ENCODE assay signal across 21 mouse cellular contexts in genomic region chr5:35691246-35691645, GRCm38 (mm10). TPM values are rescaled to one million over a fixed set of nuclear protein-coding genes. Genes with fewer than 3 reads are reported as not detected.
DNase-seq lines count a peak whose midpoint lies in the region; ATAC-seq and TF ChIP-seq lines count a peak whose summit lies in the region.
"Had no signal": no experiment of that assay in that cellular context is flagged by ENCODE, and none has a peak within 500 bp of the region (broad histone marks: within the 10 kb centered on the region; RNA-seq: fewer than 3 reads in every experiment).

No protein-coding gene starts in this region.

- TF ChIP-seq CTCF in gastrocnemius, adult 2 months (IDR thresholded peaks at IDR 0.05), result no peak
- no peak for TF ChIP-seq CTCF in intestine, postnatal 0 days (IDR thresholded peaks at IDR 0.05; ENCODE audit: low read depth)

- WGBS in intestine, embryonic 14.5 days, result 26% methylated on average over 11 of the region's 11 CpGs
- 26% methylated on average over 11 of the region's 11 CpGs for WGBS in intestine, postnatal 0 days

- H3K9me3 ChIP-seq in intestine, embryonic 14.5 days (ENCODE audit: control insufficient read depth, low read length), result no peaks in the 10 kb centered on the region
- no peaks in the 10 kb centered on the region for H3K9me3 ChIP-seq in intestine, postnatal 0 days (ENCODE audit: control insufficient read depth)
- H3K9me3 ChIP-seq: forebrain, embryonic 15.5 days; liver, embryonic 15.5 days had no signal

- H3K27ac ChIP-seq in gastrocnemius, adult 2 months, result peak overlapping the region; percentile 68
- H3K27ac ChIP-seq in intestine, embryonic 14.5 days (ENCODE audit: low read depth), result peak overlapping the region; percentile 10; the same call in 1 of the 2 replicates
- no peak overlapping the region for H3K27ac ChIP-seq in intestine, postnatal 0 days (ENCODE audit: low read depth, low read length)
- H3K27ac ChIP-seq: forebrain, embryonic 15.5 days; liver, embryonic 15.5 days had no signal

- DNase-seq in gastrocnemius, adult 2 months, result peak; percentile 60
- no peak for DNase-seq in gastrocnemius, postnatal 36 days
- peak; percentile 63 for DNase-seq in intestine, embryonic 14.5 days (ENCODE audit: low spot score)
- DNase-seq in NIH3T3 (ENCODE audit: low read depth), result peak; percentile 27
- DNase-seq in heart, postnatal 10 days, result peak; percentile 48 to 54
- no peak for DNase-seq in spleen, postnatal 14 days (ENCODE audit: low spot score in 2 of 2)
- no peak for DNase-seq in frontal cortex, adult 2 months (ENCODE audit: extremely low spot score in 1 of 2, low spot score in 1 of 2)
- DNase-seq: cerebellum, adult 11-12 months; gastrocnemius, postnatal 10 days; kidney, adult 18-20 months; midbrain, embryonic 14.5 days; right cerebral cortex, postnatal 4 days; thymus, adult 2 months had no signal

- intact Hi-C loops in gastrocnemius, adult 2 months (cut with DNase I), result no loop called here
- intact Hi-C loops in gastrocnemius, postnatal 36 days (cut with DNase I), result no loop called here
- intact Hi-C loops in heart, postnatal 10 days (cut with DNase I), result no loop called here

- ATAC-seq in intestine, embryonic 14.5 days (replicated peaks; ENCODE audit: low FRiP score, low TSS enrichment, low read depth), result peak; percentile 28; the same call in 1 of the 2 replicates
- no peak for ATAC-seq in intestine, postnatal 0 days
- ATAC-seq: forebrain, embryonic 15.5 days had no signal

- no peaks in the 10 kb centered on the region for H3K36me3 ChIP-seq in intestine, embryonic 14.5 days (ENCODE audit: control insufficient read depth, insufficient read depth, low read length)
- H3K36me3 ChIP-seq in intestine, postnatal 0 days (ENCODE audit: control insufficient read depth, insufficient read depth), result no peaks in the 10 kb centered on the region
- H3K36me3 ChIP-seq: forebrain, embryonic 15.5 days; liver, embryonic 15.5 days had no signal

- H3K9ac ChIP-seq in intestine, embryonic 14.5 days (ENCODE audit: low read length), result no peak overlapping the region
- H3K9ac ChIP-seq in intestine, postnatal 0 days (ENCODE audit: low read depth, low read length), result no peak overlapping the region
- H3K9ac ChIP-seq: forebrain, embryonic 15.5 days; liver, embryonic 15.5 days had no signal

- H3K4me3 ChIP-seq in gastrocnemius, adult 2 months, result no peak overlapping the region
- no peak overlapping the region for H3K4me3 ChIP-seq in intestine, embryonic 14.5 days (ENCODE audit: low read depth, low read length)
- no peak overlapping the region for H3K4me3 ChIP-seq in intestine, postnatal 0 days (ENCODE audit: low read depth, low read length)
- H3K4me3 ChIP-seq: erythroblast, embryonic 14.5 days; forebrain, embryonic 15.5 days; liver, embryonic 15.5 days had no signal

- no peaks in the 10 kb centered on the region for H3K27me3 ChIP-seq in intestine, embryonic 14.5 days (replicated peaks; ENCODE audit: control insufficient read depth, insufficient read depth, low read length)
- no peaks in the 10 kb centered on the region; the same call in 1 of the 2 replicates for H3K27me3 ChIP-seq in intestine, postnatal 0 days (replicated peaks; ENCODE audit: control insufficient read depth, insufficient read depth, low read length)
- H3K27me3 ChIP-seq: forebrain, embryonic 15.5 days; liver, embryonic 15.5 days had no signal

- no peak overlapping the region for H3K4me2 ChIP-seq in intestine, embryonic 14.5 days (ENCODE audit: low read length)
- H3K4me2 ChIP-seq in intestine, postnatal 0 days (replicated peaks; ENCODE audit: low read depth), result no peak overlapping the region
- H3K4me2 ChIP-seq: forebrain, embryonic 15.5 days; liver, embryonic 15.5 days had no signal

- H3K4me1 ChIP-seq in intestine, embryonic 14.5 days (replicated peaks; ENCODE audit: control insufficient read depth, insufficient read depth, low read length), result peaks cover 34% of the 10 kb centered on the region
- no peaks in the 10 kb centered on the region for H3K4me1 ChIP-seq in intestine, postnatal 0 days (replicated peaks; ENCODE audit: control insufficient read depth, insufficient read depth, low read length)
- H3K4me1 ChIP-seq: forebrain, embryonic 15.5 days; liver, embryonic 15.5 days had no signal

RNA-seq across cellular contexts. Expression of gene Htra3, which starts 11.7 kb away (rescaled TPM):
- 10 to 100 TPM; 40.1 to 52.2 TPM for total RNA-seq in gastrocnemius, adult 2 months (2021)
- 10 to 100 TPM; 39.4 to 40.5 TPM for total RNA-seq in gastrocnemius, postnatal 36 days (2021)
- 39.1 and 47.9 TPM in 2 replicates for polyA plus RNA-seq in intestine, embryonic 14.5 days (2014; fragmentation: Nextera tagmentation; extraction: Ambion mirVana)
- polyA plus RNA-seq in intestine, postnatal 0 days (2015; fragmentation: Nextera tagmentation; extraction: Ambion mirVana), result 24.5 and 25.5 TPM in 2 replicates
- total RNA-seq in heart, postnatal 10 days (2021), result 10 to 100 TPM; 69.0 to 86.6 TPM
- polyA plus RNA-seq in frontal cortex, adult 2 months (2012; rRNA removed), result 5.1 and 6.2 TPM in 2 replicates
- total RNA-seq: common myeloid progenitor, adult 5-6 weeks; hematopoietic stem cell, adult 5-6 weeks; megakaryocyte progenitor cell, adult 5-6 weeks; neutrophil, adult 5-6 weeks had no signal
- polyA plus RNA-seq: erythroblast, embryonic 14.5 days had no signal

RNA-seq across cellular contexts. Expression of gene Sh3tc1, which starts 48.5 kb away (rescaled TPM):
- 1 to 10 TPM; 2.2 to 2.4 TPM for total RNA-seq in gastrocnemius, adult 2 months (2021)
- total RNA-seq in gastrocnemius, postnatal 36 days (2021), result 1 to 10 TPM; 2.0 to 3.2 TPM
- 7.9 and 10.1 TPM in 2 replicates for polyA plus RNA-seq in intestine, embryonic 14.5 days (2014; fragmentation: Nextera tagmentation; extraction: Ambion mirVana)
- 18.3 and 18.7 TPM in 2 replicates for polyA plus RNA-seq in intestine, postnatal 0 days (2015; fragmentation: Nextera tagmentation; extraction: Ambion mirVana)
- total RNA-seq in heart, postnatal 10 days (2021), result 10 to 100 TPM; 14.7 to 17.4 TPM
- polyA plus RNA-seq in frontal cortex, adult 2 months (2012; rRNA removed), result 1.1 and 1.6 TPM in 2 replicates

Comparison
In these comparisons a context has a peak if more than half of its experiments do, and no peak if none do; other contexts are left out.
1. DNase-seq: peak in gastrocnemius, adult 2 months (single experiment), intestine, embryonic 14.5 days (single experiment), NIH3T3 (single experiment) and heart, postnatal 10 days (2 of 2); none in gastrocnemius, postnatal 36 days (0 of 2), spleen, postnatal 14 days (0 of 2) and frontal cortex, adult 2 months (0 of 2).